Mouse (Mus musculus) stomach, postnatal 0 days (tissue): ENCODE measurements around the gene Ankrd1.

Experiments
- CTCF ChIP-seq: IDR thresholded peaks from 2 replicates; pipeline ENCODE4 v1.5.1; 2016; ENCODE audit warnings: antibody characterized with exemption, low read depth, mild to moderate bottlenecking, moderate library complexity
- EP300 ChIP-seq: optimal IDR thresholded peaks from 2 replicates; pipeline ENCODE3; 2016; ENCODE audit warnings: antibody characterized with exemption

- TF ChIP-seq CTCF, result no peak
- TF ChIP-seq EP300, result no peak
These were observed 13.8 kb upstream of the Ankrd1 start for GRCm38 (mm10) chr19:36133731-36134130.
